Mouse (Mus musculus): ENCODE data around the gene Elmo2.

- no peak for TF ChIP-seq CTCF (conservative IDR thresholded peaks at IDR 0.05; ENCODE audit: low read length)
- TF ChIP-seq POU5F1 (IDR thresholded peaks at IDR 0.05; ENCODE audit: borderline replicate concordance, low read length) = no peak
Observed at GRCm38 (mm10) chr2:165281779-165282311, 44.4 kb downstream of the Elmo2 start.

Measured in E14TG2a.4 (cell line).